Mouse (Mus musculus) hindbrain, embryonic 11.5 days (tissue): ENCODE measurements at regions not wholly inside any gene's neighbourhood (a gene's known extent, or its start where the extent isn't known, plus 50 kb on each side); places are given as distances from the start of the nearest gene placed in this dataset.

Source experiments
- ATAC-seq: fragments of 200-750 bp; cut with Nextera tagmentation; 2 replicates; pipeline ENCODE4 v1.8.0; 2017; ENCODE audit warnings: mild to moderate bottlenecking, moderate TSS enrichment, moderate library complexity; ENCODE audit not compliant: low FRiP score
- DNase-seq: peaks from one replicate; pipeline ENCODE4 v3.0.0-alpha.2; 2015; ENCODE audit warnings: low spot score
- H3K27ac ChIP-seq: fragments of 300-500 bp; sonication (generic); 2 replicates; pipeline ENCODE4 v1.5.1; 2014; ENCODE audit warnings: mild to moderate bottlenecking, low read depth, low read length
- H3K27me3 ChIP-seq: fragments of 300-500 bp; sonication (generic); 2 replicates; pipeline ENCODE4 v1.6.1; 2014; ENCODE audit warnings: mild to moderate bottlenecking, low read length, moderate library complexity, mixed read lengths; ENCODE audit not compliant: control insufficient read depth, insufficient read depth
- H3K36me3 ChIP-seq: fragments of 300-500 bp; sonication (generic); 2 replicates; pipeline ENCODE4 v1.6.1; 2014; ENCODE audit warnings: mild to moderate bottlenecking, low read length, moderate library complexity, mixed read lengths; ENCODE audit not compliant: control insufficient read depth, insufficient read depth
- H3K4me1 ChIP-seq: fragments of 300-500 bp; sonication (generic); replicated peaks from 2 replicates; pipeline ENCODE4 v1.6.1; 2014; ENCODE audit warnings: low read length, mixed read lengths; ENCODE audit not compliant: control insufficient read depth, insufficient read depth
- H3K4me2 ChIP-seq: fragments of 300-500 bp; sonication (generic); replicated peaks from 2 replicates; pipeline ENCODE4 v1.6.1; 2014; ENCODE audit warnings: mild to moderate bottlenecking, low read depth, low read length
- H3K4me3 ChIP-seq: fragments of 300-500 bp; sonication (generic); 2 replicates; pipeline ENCODE4 v1.5.1; 2014; ENCODE audit warnings: low read depth, low read length
- H3K9ac ChIP-seq: fragments of 300-500 bp; sonication (generic); 2 replicates; pipeline ENCODE4 v1.6.1; 2014; ENCODE audit warnings: low read depth, low read length
- H3K9me3 ChIP-seq: fragments of 300-500 bp; sonication (generic); 2 replicates; pipeline ENCODE4 v1.6.1; 2016; ENCODE audit warnings: low read length; ENCODE audit not compliant: control insufficient read depth
- WGBS: fragments of 180-500 bp; shearing (Covaris S2); extraction: QIAGEN DNeasy Blood & Tissue Kit; methylation state at CpG from one replicate; pipeline ENCODE4 v1.1.7; 2014; 5-methylcytosine and 5-hydroxymethylcytosine counted together

GRCm38 (mm10) chr13:35202069-35202468, 175.2 kb upstream of the Eci2 start:
- no peak overlapping the region for H3K4me3 ChIP-seq
- DNase-seq = no peak

DNA sequence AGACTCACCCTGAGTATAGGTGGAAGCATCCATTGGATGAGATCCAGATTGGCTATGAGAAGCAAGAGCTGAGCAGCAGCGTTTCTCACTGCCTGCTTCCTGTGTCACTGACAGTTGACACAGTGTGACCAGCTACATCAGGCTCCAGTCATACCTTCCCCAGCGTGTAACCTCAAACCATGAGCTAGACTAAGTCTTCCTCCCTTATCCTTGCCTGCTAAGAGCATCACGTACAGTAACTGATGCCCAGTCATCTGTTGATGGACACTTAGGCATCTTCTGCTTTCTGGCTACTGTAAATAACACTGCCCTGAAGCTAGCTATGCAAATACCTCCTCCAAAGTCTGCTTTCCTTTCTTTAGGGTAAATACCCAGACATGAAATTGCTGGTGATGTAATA, 181.4 kb upstream of the Eci2 start:
- no peak overlapping the region for H3K4me3 ChIP-seq
- WGBS = 86% methylated on average over 3 of the region's 3 CpGs
- H3K27ac ChIP-seq = no peak overlapping the region
- no peaks in the 10 kb centered on the region for H3K4me1 ChIP-seq
- DNase-seq (no peak), ATAC-seq (no peak)
- no peak overlapping the region for H3K4me2 ChIP-seq
- H3K9me3 ChIP-seq = no peaks in the 10 kb centered on the region
- no peaks in the 10 kb centered on the region for H3K27me3 ChIP-seq
- H3K36me3 ChIP-seq = no peaks in the 10 kb centered on the region
- no peak overlapping the region for H3K9ac ChIP-seq

More at GRCm38 (mm10) chr13:35202069-35202468, 175.2 kb upstream of the Eci2 start:
- H3K27ac ChIP-seq = no peak overlapping the region
- no peaks in the 10 kb centered on the region for H3K9me3 ChIP-seq
- H3K27me3 ChIP-seq = no peaks in the 10 kb centered on the region
- WGBS = 97% methylated on average over 1 of the region's 1 CpGs
- H3K4me2 ChIP-seq = no peak overlapping the region
- H3K4me1 ChIP-seq = no peaks in the 10 kb centered on the region
- no peak overlapping the region for H3K9ac ChIP-seq
- no peak for ATAC-seq
- no peaks in the 10 kb centered on the region for H3K36me3 ChIP-seq

DNA sequence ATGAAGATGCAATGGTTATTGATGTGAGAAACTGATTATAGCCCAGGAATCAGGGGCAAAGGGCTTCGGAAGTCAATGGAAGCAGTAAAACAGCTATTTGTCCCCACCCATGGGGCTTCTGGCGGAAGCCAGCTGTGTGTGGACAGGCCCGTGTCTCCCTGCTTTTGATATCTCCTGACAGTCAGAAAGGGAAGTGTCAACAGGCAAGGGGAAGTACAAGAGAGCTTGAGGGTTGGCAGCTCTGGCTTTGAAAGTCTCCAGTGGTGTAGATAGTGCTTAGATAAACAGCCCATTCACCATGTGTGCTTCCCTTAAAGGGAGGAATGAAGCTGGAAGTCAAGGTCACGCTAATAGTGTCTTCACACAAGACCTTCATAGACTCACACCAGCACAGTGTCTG, 182.7 kb upstream of the Eci2 start:
- Histone ChIP-seq H3K4me1 (no peaks in the 10 kb centered on the region), H3K4me3 (no peak overlapping the region), H3K27me3 (no peaks in the 10 kb centered on the region), H3K4me2 (no peak overlapping the region), H3K9ac (no peak overlapping the region), H3K36me3 (no peaks in the 10 kb centered on the region), H3K27ac (no peak overlapping the region), H3K9me3 (no peaks in the 10 kb centered on the region)
- no peak for ATAC-seq
- DNase-seq = no peak
- 84% methylated on average over 4 of the region's 4 CpGs for WGBS

GRCm38 (mm10) chr13:35211834-35212233, 184.9 kb upstream of the Eci2 start:
- no peak for ATAC-seq
- H3K4me2 ChIP-seq = no peak overlapping the region
- no peak for DNase-seq
- no peaks in the 10 kb centered on the region for H3K9me3 ChIP-seq
- H3K9ac ChIP-seq = no peak overlapping the region
- H3K4me1 ChIP-seq = no peaks in the 10 kb centered on the region
- H3K36me3 ChIP-seq = no peaks in the 10 kb centered on the region
- WGBS = 94% methylated on average over 9 of the region's 9 CpGs
- no peak overlapping the region for H3K4me3 ChIP-seq
- H3K27ac ChIP-seq = no peak overlapping the region
- no peaks in the 10 kb centered on the region for H3K27me3 ChIP-seq

DNA sequence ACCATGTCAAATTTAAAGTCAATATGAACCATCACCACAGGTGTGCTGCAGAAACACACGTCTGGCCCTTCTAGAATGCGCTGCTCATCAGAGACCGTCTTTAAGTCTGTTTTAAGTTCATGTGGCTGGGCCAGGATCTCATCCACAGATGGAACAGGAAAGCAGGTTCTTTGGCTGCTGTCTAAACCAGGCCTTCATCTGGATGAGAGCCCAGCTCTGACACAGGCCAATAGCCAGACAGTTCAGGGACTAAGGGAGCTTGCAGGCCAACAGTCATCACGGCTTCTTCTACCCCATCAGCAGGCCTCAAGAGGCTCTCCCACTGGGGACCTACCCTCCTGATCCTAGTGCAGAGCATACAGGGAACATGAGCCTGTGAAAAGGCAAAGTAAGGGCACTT, 185.4 kb upstream of the Eci2 start:
- DNase-seq = no peak
- Histone ChIP-seq H3K4me1 (no peaks in the 10 kb centered on the region), H3K36me3 (no peaks in the 10 kb centered on the region), H3K4me2 (no peak overlapping the region), H3K4me3 (no peak overlapping the region), H3K9ac (no peak overlapping the region), H3K9me3 (no peaks in the 10 kb centered on the region), H3K27ac (no peak overlapping the region), H3K27me3 (no peaks in the 10 kb centered on the region)
- WGBS = 89% methylated on average over 4 of the region's 4 CpGs
- no peak for ATAC-seq

- no peak overlapping the region for H3K4me3 ChIP-seq
- H3K27ac ChIP-seq = no peak overlapping the region
- H3K9ac ChIP-seq = no peak overlapping the region
- H3K4me2 ChIP-seq = no peak overlapping the region
- WGBS = 90% methylated on average over 4 of the region's 4 CpGs
- no peaks in the 10 kb centered on the region for H3K36me3 ChIP-seq
- no peak for DNase-seq
- no peaks in the 10 kb centered on the region for H3K27me3 ChIP-seq
- no peak for ATAC-seq
- H3K9me3 ChIP-seq = no peaks in the 10 kb centered on the region
- H3K4me1 ChIP-seq = no peaks in the 10 kb centered on the region
Measured at GRCm38 (mm10) chr13:35214219-35214618, 187.3 kb upstream of the Eci2 start.

DNA sequence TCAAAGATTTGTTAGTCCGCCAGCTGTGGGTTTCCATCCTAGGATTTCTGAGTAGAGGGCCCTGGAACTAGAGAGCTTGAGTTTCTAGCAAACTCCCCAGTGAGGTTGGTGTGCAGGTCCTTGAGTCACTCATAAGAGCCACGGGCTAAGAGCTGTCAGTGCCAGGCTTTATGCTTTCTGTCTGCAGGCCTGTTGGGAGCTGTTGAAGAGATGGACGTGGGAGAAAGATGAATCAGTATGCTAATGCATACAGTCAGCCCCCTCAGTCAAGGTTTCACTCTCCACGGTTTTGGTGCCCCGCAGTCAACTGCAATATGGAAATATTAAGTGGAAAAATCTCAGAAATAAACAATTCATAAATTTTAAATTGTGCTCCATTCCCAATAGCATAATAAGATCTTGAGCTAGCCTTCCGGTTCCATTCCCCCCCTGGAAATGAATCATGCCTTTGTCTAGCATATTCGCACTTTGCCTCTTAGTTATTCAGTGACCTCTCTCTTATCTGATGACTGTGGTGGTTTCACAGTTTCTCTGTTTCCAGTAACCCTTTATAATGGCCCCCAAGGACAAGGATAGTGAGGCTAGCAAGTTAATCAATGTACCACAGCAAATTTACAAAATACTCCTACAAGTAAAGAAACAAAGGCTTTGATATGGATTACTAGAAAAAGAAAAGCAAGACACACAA, 199.4 kb upstream of the Eci2 start:
- ATAC-seq (no peak), DNase-seq (no peak)
- H3K27ac ChIP-seq = no peak overlapping the region
- no peaks in the 10 kb centered on the region for H3K9me3 ChIP-seq
- H3K9ac ChIP-seq = no peak overlapping the region
- 81% methylated on average over 7 of the region's 7 CpGs for WGBS
- no peak overlapping the region for H3K4me3 ChIP-seq
- no peaks in the 10 kb centered on the region for H3K4me1 ChIP-seq
- no peaks in the 10 kb centered on the region for H3K36me3 ChIP-seq
- H3K4me2 ChIP-seq = no peak overlapping the region
- H3K27me3 ChIP-seq = no peaks in the 10 kb centered on the region

DNA sequence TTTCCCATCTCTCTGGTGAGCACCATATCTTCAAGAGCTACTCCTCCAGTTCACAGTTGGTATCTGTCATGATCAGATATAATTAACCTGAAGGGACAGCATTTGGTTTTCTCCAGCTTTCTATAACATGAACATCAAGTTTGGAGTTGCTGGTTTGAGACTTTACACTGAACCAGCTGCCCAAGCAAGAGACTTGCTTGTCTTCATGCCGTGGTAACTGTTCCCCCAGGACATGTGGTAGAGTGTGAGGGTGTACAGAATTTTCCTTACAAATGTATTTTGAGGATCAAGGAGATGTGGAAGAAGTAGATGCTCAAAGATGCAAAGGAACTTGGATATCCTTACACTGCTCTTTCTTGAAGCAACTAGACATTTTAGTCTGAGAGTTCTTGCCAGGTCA, 200.0 kb upstream of the Eci2 start:
- ATAC-seq (no peak), DNase-seq (no peak)
- Histone ChIP-seq H3K4me1 (no peaks in the 10 kb centered on the region), H3K9ac (no peak overlapping the region), H3K4me2 (no peak overlapping the region), H3K9me3 (no peaks in the 10 kb centered on the region), H3K4me3 (no peak overlapping the region), H3K36me3 (no peaks in the 10 kb centered on the region), H3K27ac (no peak overlapping the region), H3K27me3 (no peaks in the 10 kb centered on the region)
- WGBS = 80% methylated on average over 1 of the region's 1 CpGs

DNA sequence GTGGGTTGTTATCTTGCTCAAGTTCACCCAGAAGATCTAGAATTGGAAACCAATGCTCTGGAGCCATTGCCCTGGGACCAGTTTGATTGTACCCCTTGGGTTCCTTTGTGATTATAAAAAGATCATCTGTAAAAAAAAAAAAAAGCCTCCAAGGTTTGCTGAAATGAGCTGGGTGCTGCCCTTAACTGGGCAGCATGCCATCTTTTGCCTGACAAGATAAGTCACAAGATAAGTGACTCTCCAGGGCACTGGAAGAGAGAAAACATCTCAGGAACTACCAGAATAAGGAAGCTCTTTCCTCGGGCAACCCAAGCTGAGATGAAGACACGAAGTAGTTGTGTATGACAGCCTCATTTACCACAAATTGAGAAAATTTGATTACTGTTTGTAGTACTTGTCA, 202.7 kb upstream of the Eci2 start:
- H3K9ac ChIP-seq = no peak overlapping the region
- H3K27me3 ChIP-seq = no peaks in the 10 kb centered on the region
- no peaks in the 10 kb centered on the region for H3K4me1 ChIP-seq
- no peak overlapping the region for H3K27ac ChIP-seq
- DNase-seq (no peak), ATAC-seq (no peak)
- H3K9me3 ChIP-seq = no peaks in the 10 kb centered on the region
- WGBS = 89% methylated on average over 2 of the region's 2 CpGs
- H3K4me2 ChIP-seq = no peak overlapping the region
- no peak overlapping the region for H3K4me3 ChIP-seq
- no peaks in the 10 kb centered on the region for H3K36me3 ChIP-seq
